Mouse (Mus musculus) liver, adult 2 months (tissue): ENCODE data around the gene Trpv5. TPM values are rescaled to one million over a fixed set of nuclear protein-coding genes. Genes with fewer than 3 reads are reported as not detected.
A peak's percentile ranks its signal among the peaks of the same experiment; 100 is the strongest.

Source experiments
- DNase-seq: peaks from one replicate; pipeline ENCODE4 v3.0.0-alpha.2; 2011; ENCODE audit warnings: low read depth, low spot score; ENCODE audit errors: extremely low read depth
- H3K27ac ChIP-seq: fragments of 200-500 bp; replicated peaks from 2 replicates; pipeline ENCODE4 v1.5.1; 2012; ENCODE audit warnings: low read depth, mild to moderate bottlenecking, control low read depth, inconsistent platforms, low read length; ENCODE audit not compliant: insufficient read depth
- H3K27me3 ChIP-seq: fragments of 200-500 bp; 2 replicates; pipeline ENCODE4 v1.6.1; 2012; ENCODE audit warnings: mild to moderate bottlenecking, moderate library complexity, low read length, inconsistent platforms; ENCODE audit not compliant: control insufficient read depth, insufficient read depth
- H3K36me3 ChIP-seq: fragments of 200-500 bp; 2 replicates; pipeline ENCODE4 v1.6.1; 2012; ENCODE audit warnings: low read length, inconsistent platforms; ENCODE audit not compliant: control insufficient read depth, insufficient read depth
- H3K4me1 ChIP-seq: fragments of 200-500 bp; 2 replicates; pipeline ENCODE4 v1.6.1; 2011; ENCODE audit warnings: low read length; ENCODE audit not compliant: control insufficient read depth, insufficient read depth
- H3K4me3 ChIP-seq: fragments of 200-500 bp; 2 replicates; pipeline ENCODE4 v1.5.1; 2011; ENCODE audit warnings: low read depth, mild to moderate bottlenecking, control low read depth, low read length, moderate library complexity; ENCODE audit not compliant: insufficient read depth
- H3K79me2 ChIP-seq: fragments of 200-500 bp; 2 replicates; pipeline ENCODE4 v1.6.1; 2012; ENCODE audit warnings: inconsistent platforms, mild to moderate bottlenecking, low read length, moderate library complexity; ENCODE audit not compliant: control insufficient read depth, insufficient read depth
- H3K9ac ChIP-seq: fragments of 200-500 bp; 2 replicates; pipeline ENCODE4 v1.6.1; 2012; ENCODE audit warnings: low read depth, mild to moderate bottlenecking, control low read depth, inconsistent platforms, low read length
- CTCF ChIP-seq: fragments of 200-500 bp; IDR thresholded peaks from 2 replicates; pipeline ENCODE4 v1.5.1; 2011; ENCODE audit warnings: low read depth, low read length, control low read depth
- POLR2A ChIP-seq: fragments of 200-500 bp; IDR thresholded peaks from 2 replicates; pipeline ENCODE4 v1.6.1; 2011; ENCODE audit warnings: low read length, control low read depth; ENCODE audit not compliant: insufficient read depth; ENCODE audit errors: extremely low read depth
- WGBS: fragments of 180-500 bp; shearing (Covaris S2); methylation state at CpG from one replicate; pipeline ENCODE4 v1.1.7; 2018; 5-methylcytosine and 5-hydroxymethylcytosine counted together
- polyA plus RNA-seq: library from polyadenylated mRNA; depleted of rRNA; stranded (reverse); fragments of >200 nt; gene quantifications from 2 replicates; pipeline ENCODE4 v1.2.3, GENCODE M21; 2012; rRNA removed
- total RNA-seq: library from RNA; depleted of rRNA; stranded (reverse); fragments of >200 nt; gene quantifications from 2 replicates; pipeline ENCODE4 v1.2.3, GENCODE M21; 2014; rRNA removed

The Trpv5 gene
- total and polyA plus RNA-seq, 2 experiments, result not detected

DNA sequence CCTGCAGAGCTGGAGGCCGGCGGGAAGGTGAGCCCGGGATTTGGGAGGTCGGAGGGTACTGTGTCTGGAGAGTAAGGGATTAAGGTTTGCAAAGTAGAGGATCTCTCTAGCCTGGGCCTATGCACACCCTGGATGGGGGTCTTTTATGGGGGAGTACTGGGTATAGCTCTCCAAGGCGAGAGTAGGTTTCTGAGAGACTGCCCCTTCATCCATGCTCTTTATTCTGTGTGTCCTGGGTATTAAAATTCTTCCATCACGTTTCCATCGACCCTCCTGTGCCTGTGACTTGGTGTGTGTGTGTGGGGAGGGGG is 74.8 kb downstream of the Trpv5 start:
- TF ChIP-seq CTCF (no peak), POLR2A (no peak)
- peak overlapping the region; percentile 43; the same call in 1 of the 2 replicates for H3K9ac ChIP-seq

DNA sequence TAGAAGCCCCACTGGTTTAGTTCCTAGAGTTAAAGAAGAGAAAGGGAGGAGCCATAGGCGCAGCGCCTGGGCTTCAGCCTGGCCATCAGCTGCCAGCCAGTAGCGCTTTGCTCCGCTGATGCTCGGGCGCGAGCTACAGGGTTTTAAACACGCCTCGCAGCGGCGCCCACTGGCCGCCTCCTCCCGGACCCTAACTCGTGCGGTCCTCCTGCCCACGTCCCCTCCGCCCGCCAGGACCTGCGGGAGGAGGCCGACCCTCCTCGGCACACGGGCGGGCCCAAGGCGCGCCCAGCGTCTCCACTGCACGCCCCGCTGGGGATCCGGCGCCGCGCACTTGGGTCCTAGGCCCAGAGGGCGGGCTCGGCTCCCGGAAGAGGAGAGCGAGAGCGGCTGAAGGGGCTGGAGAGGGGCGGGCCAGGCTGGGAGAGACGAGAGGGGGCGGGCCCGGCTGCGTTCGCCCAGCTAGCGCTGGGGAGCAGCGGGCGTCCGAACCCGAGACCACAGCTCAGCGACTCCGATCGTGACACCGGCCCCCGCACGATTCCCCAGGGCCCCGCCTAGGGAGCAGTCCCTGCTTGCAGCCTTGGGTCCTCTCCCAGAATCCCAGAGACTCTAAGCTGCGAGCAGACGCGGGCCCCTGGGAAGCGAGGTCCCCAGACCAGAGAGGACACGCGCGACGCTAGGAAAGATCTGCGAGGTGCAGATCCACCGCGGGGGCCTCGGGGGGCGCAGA is 75.3 kb downstream of the Trpv5 start, which contains the start of gene Ephb6:
Gene Ephb6 (plus strand): TSS at position 422 of the 733 bp plus-strand sequence.
- no peak within 1 kb of the TSS for H3K27ac ChIP-seq
- DNase-seq, result peak; percentile 13

More for the DNA sequence above, 74.8 kb downstream of the Trpv5 start:
- no peak overlapping the region for H3K27ac ChIP-seq
- H3K4me3 ChIP-seq, result peak overlapping the region; percentile 77; the same call in 1 of the 2 replicates
- WGBS, result 4% methylated on average over 7 of the region's 7 CpGs
- no peaks in the 10 kb centered on the region for H3K79me2 ChIP-seq
- no peaks in the 10 kb centered on the region for H3K36me3 ChIP-seq
- peaks cover 7% of the 10 kb centered on the region for H3K4me1 ChIP-seq
- no peak for DNase-seq
- H3K27me3 ChIP-seq, result no peaks in the 10 kb centered on the region

DNA sequence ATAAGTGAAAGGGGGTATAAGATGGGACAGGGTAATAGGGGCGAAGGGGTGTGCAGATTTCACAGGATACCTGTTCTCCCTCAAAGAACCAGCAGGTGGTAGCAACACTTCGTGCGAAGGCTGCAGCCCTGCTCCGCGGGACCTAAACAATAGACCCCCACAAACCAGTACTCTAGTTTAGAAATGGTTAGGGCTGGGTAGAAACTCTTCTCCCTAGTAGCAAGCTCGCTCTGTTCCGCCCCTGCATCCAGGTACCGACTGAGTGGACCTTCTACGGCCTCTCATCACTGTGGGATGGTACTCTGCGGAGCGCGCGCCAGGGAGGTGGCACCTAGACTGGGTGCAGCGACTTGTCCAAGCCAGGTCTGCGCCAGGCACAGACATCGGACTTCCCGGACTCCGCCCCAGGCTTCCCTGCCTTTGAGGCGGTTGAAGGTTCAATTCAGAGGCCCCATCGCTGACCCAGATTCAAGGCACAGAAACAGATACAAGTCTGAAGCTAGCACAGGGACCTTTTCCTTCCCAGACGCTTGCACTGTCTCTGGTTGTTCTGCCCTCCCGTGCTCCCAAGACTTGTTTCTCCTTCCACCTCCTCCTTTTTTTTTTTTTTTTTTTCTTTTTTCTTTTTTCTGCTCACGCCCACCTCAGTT is 76.0 kb downstream of the Trpv5 start:
- peak overlapping the region; percentile 77; the same call in 1 of the 2 replicates for H3K4me3 ChIP-seq
- WGBS, result under 1% methylated on average over 23 of the region's 23 CpGs
- TF ChIP-seq POLR2A, result no peak
- TF ChIP-seq CTCF, result peak; percentile 50
- peak; percentile 18 for DNase-seq
- H3K27ac ChIP-seq, result no peak overlapping the region
- H3K79me2 ChIP-seq, result no peaks in the 10 kb centered on the region
- H3K27me3 ChIP-seq, result no peaks in the 10 kb centered on the region
- H3K36me3 ChIP-seq, result no peaks in the 10 kb centered on the region
- peaks cover 7% of the 10 kb centered on the region for H3K4me1 ChIP-seq
- H3K9ac ChIP-seq, result no peak overlapping the region

More for the DNA sequence above, 75.3 kb downstream of the Trpv5 start, which contains the start of gene Ephb6:
- Histone ChIP-seq H3K79me2 (no peaks in the 10 kb centered on the region), H3K36me3 (no peaks in the 10 kb centered on the region), H3K27me3 (no peaks in the 10 kb centered on the region), H3K4me1 (peaks cover 7% of the 10 kb centered on the region), H3K4me3 (peak within 1 kb of the TSS; percentile 77), H3K9ac (peak within 1 kb of the TSS; percentile 57)
- 1% methylated on average over 61 of the region's 68 CpGs for WGBS
- no peak for TF ChIP-seq POLR2A
- no peak for TF ChIP-seq CTCF

Other genes with a start within 250 kb of the Trpv5 start
- gene Gm10334, start 234.6 kb downstream of the Trpv5 start, total RNA-seq, result not detected in 2 replicates
- gene Gm10334, start 234.6 kb downstream of the Trpv5 start, polyA plus RNA-seq, result not detected in 2 replicates
- not detected in 2 replicates for gene Prss1, start 221.8 kb downstream of the Trpv5 start, total RNA-seq
- not detected in 2 replicates for gene Prss1, start 221.8 kb downstream of the Trpv5 start, polyA plus RNA-seq
- 29.1 and 173 TPM in 2 replicates for gene Prss2, start 159.0 kb downstream of the Trpv5 start, total RNA-seq
- 0.48 and 1.7 TPM in 2 replicates for gene Prss2, start 159.0 kb downstream of the Trpv5 start, polyA plus RNA-seq
- 0.46 and 1.8 TPM in 2 replicates for gene Ephb6, start 75.3 kb downstream of the Trpv5 start, total RNA-seq
- 0.88 and 1.3 TPM in 2 replicates for gene Ephb6, start 75.3 kb downstream of the Trpv5 start, polyA plus RNA-seq
- gene Trpv6, start 44.4 kb downstream of the Trpv5 start, total RNA-seq, result not detected in 2 replicates
- not detected in 2 replicates for gene Trpv6, start 44.4 kb downstream of the Trpv5 start, polyA plus RNA-seq
- gene Llcfc1, start 3.7 kb upstream of the Trpv5 start, total RNA-seq, result not detected in 2 replicates
- not detected in 2 replicates for gene Llcfc1, start 3.7 kb upstream of the Trpv5 start, polyA plus RNA-seq
- not detected in 2 replicates for gene Kel, start 23.6 kb upstream of the Trpv5 start, total RNA-seq
- not detected in 2 replicates for gene Kel, start 23.6 kb upstream of the Trpv5 start, polyA plus RNA-seq
- gene Olfr459, start 94.4 kb upstream of the Trpv5 start, total RNA-seq, result not detected in 2 replicates
- gene Olfr459, start 94.4 kb upstream of the Trpv5 start, polyA plus RNA-seq, result not detected in 2 replicates
- not detected in 2 replicates for gene Pip, start 166.8 kb upstream of the Trpv5 start, total RNA-seq
- gene Pip, start 166.8 kb upstream of the Trpv5 start, polyA plus RNA-seq, result not detected in 2 replicates
- not detected in 2 replicates for gene Sval2, start 172.2 kb upstream of the Trpv5 start, total RNA-seq
- not detected in 2 replicates for gene Sval2, start 172.2 kb upstream of the Trpv5 start, polyA plus RNA-seq